Mouse (Mus musculus) forebrain, embryonic 12.5 days (tissue): ENCODE measurements around the gene Cnbd2. TPM values are rescaled to one million over a fixed set of nuclear protein-coding genes. Genes with fewer than 3 reads are reported as not detected.
"Not testable (repeated sequence)": the region's sequence is repeated elsewhere in the genome, so short reads cannot be mapped to it uniquely, and the experiment has no call there.

Experiments used
- ATAC-seq: fragments of 200-750 bp; cut with Nextera tagmentation; 2 replicates; pipeline ENCODE4 v1.8.0; 2017; ENCODE audit warnings: moderate TSS enrichment; ENCODE audit not compliant: low FRiP score
- H3K27ac ChIP-seq: fragments of 300-500 bp; sonication (generic); 2 replicates; pipeline ENCODE4 v1.5.1; 2016; ENCODE audit warnings: mild to moderate bottlenecking
- H3K27me3 ChIP-seq: fragments of 300-500 bp; sonication (generic); 2 replicates; pipeline ENCODE4 v1.6.1; 2016; ENCODE audit warnings: mild to moderate bottlenecking
- H3K36me3 ChIP-seq: fragments of 300-500 bp; sonication (generic); replicated peaks from 2 replicates; pipeline ENCODE4 v1.6.1; 2016; ENCODE audit warnings: mild to moderate bottlenecking
- H3K4me1 ChIP-seq: fragments of 300-500 bp; sonication (generic); 2 replicates; pipeline ENCODE4 v1.6.1; 2016
- H3K4me2 ChIP-seq: fragments of 300-500 bp; sonication (generic); 2 replicates; pipeline ENCODE4 v1.6.1; 2016; ENCODE audit warnings: mild to moderate bottlenecking, moderate library complexity
- H3K4me3 ChIP-seq: fragments of 300-500 bp; sonication (generic); replicated peaks from 2 replicates; pipeline ENCODE4 v1.5.1; 2016; ENCODE audit warnings: mild to moderate bottlenecking
- H3K9ac ChIP-seq: fragments of 300-500 bp; sonication (generic); 2 replicates; pipeline ENCODE4 v1.6.1; 2016; ENCODE audit warnings: mild to moderate bottlenecking
- H3K9me3 ChIP-seq: fragments of 300-500 bp; sonication (generic); 2 replicates; pipeline ENCODE4 v1.6.1; 2016
- WGBS: fragments of 180-500 bp; shearing (Covaris S2); methylation state at CpG from one replicate; pipeline ENCODE4 v1.1.7; 2016; 5-methylcytosine and 5-hydroxymethylcytosine counted together
- polyA plus RNA-seq: library from polyadenylated mRNA; unstranded; fragments of >200 nt; fragmentation: Nextera tagmentation; extraction: Ambion mirVana; gene quantifications from 2 replicates; pipeline ENCODE4 v1.2.1, GENCODE M21; 2016

Gene Cnbd2
- polyA plus RNA-seq, 1 experiment from 2014 or later: 5.2 TPM

GRCm38 (mm10) chr2:156397988-156398387 lies 85.9 kb downstream of the Cnbd2 start:
- Histone ChIP-seq H3K9me3 (no peaks in the 10 kb centered on the region), H3K4me1 (peaks cover 16% of the 10 kb centered on the region), H3K9ac (no peak overlapping the region), H3K4me2 (no peak overlapping the region), H3K36me3 (no peaks in the 10 kb centered on the region), H3K4me3 (no peak overlapping the region), H3K27ac (no peak overlapping the region), H3K27me3 (no peaks in the 10 kb centered on the region)
- no peak for ATAC-seq
- 94% methylated on average over 7 of the region's 7 CpGs for WGBS

GRCm38 (mm10) chr2:156399485-156399884 lies 87.4 kb downstream of the Cnbd2 start:
- ATAC-seq: no peak
- no peaks in the 10 kb centered on the region for H3K9me3 ChIP-seq
- 85% methylated on average over 1 of the region's 1 CpGs for WGBS
- H3K9ac ChIP-seq: no peak overlapping the region
- H3K4me1 ChIP-seq: peaks cover 12% of the 10 kb centered on the region
- H3K36me3 ChIP-seq: no peaks in the 10 kb centered on the region
- H3K27me3 ChIP-seq: no peaks in the 10 kb centered on the region
- no peak overlapping the region for H3K4me3 ChIP-seq
- H3K4me2 ChIP-seq: no peak overlapping the region
- H3K27ac ChIP-seq: no peak overlapping the region

- Histone ChIP-seq H3K4me3 (peak overlapping the region; percentile 16; the same call in 1 of the 2 replicates), H3K27me3 (no peaks in the 10 kb centered on the region)
- 2% methylated on average over 9 of the region's 9 CpGs for WGBS
Measured at GRCm38 (mm10) chr2:156401331-156401730, 89.2 kb downstream of the Cnbd2 start.

GRCm38 (mm10) chr2:156402036-156402435 lies 89.9 kb downstream of the Cnbd2 start:
- WGBS: 92% methylated on average over 3 of the region's 3 CpGs
- ATAC-seq: 0 out of 2 replicates have a peak, but pooled peaks have one; percentile 24
- H3K36me3 ChIP-seq: no peaks in the 10 kb centered on the region
- no peaks in the 10 kb centered on the region for H3K9me3 ChIP-seq
- H3K4me2 ChIP-seq: no peak overlapping the region
- H3K4me3 ChIP-seq: no peak overlapping the region
- H3K9ac ChIP-seq: no peak overlapping the region
- no peak overlapping the region for H3K27ac ChIP-seq
- H3K4me1 ChIP-seq: peaks cover 16% of the 10 kb centered on the region
- no peaks in the 10 kb centered on the region for H3K27me3 ChIP-seq

More at GRCm38 (mm10) chr2:156401331-156401730, 89.2 kb downstream of the Cnbd2 start:
- peak overlapping the region; percentile 48 for H3K4me2 ChIP-seq
- no peaks in the 10 kb centered on the region for H3K36me3 ChIP-seq
- 0 out of 2 replicates have a peak overlapping the region, but pooled peaks have one; percentile 60 for H3K27ac ChIP-seq
- peak; percentile 91 for ATAC-seq
- no peaks in the 10 kb centered on the region for H3K9me3 ChIP-seq
- peaks cover 12% of the 10 kb centered on the region for H3K4me1 ChIP-seq
- H3K9ac ChIP-seq: peak overlapping the region; percentile 51

GRCm38 (mm10) chr2:156406987-156407386 lies 94.9 kb downstream of the Cnbd2 start:
- H3K9me3 ChIP-seq: no peaks in the 10 kb centered on the region
- no peak overlapping the region for H3K4me3 ChIP-seq
- peak overlapping the region; percentile 10; the same call in 1 of the 2 replicates for H3K27ac ChIP-seq
- peaks cover 18% of the 10 kb centered on the region for H3K4me1 ChIP-seq
- no peak for ATAC-seq
- H3K27me3 ChIP-seq: no peaks in the 10 kb centered on the region
- H3K4me2 ChIP-seq: no peak overlapping the region
- H3K9ac ChIP-seq: no peak overlapping the region
- WGBS: 2% methylated on average over 3 of the region's 3 CpGs
- H3K36me3 ChIP-seq: no peaks in the 10 kb centered on the region

- H3K27ac ChIP-seq: no peak overlapping the region
- H3K9me3 ChIP-seq: no peaks in the 10 kb centered on the region
- H3K36me3 ChIP-seq: no peaks in the 10 kb centered on the region
- WGBS: 33% methylated on average over 8 of the region's 8 CpGs
- H3K9ac ChIP-seq: no peak overlapping the region
- H3K27me3 ChIP-seq: no peaks in the 10 kb centered on the region
- H3K4me1 ChIP-seq: peaks cover 18% of the 10 kb centered on the region
- no peak for ATAC-seq
- H3K4me2 ChIP-seq: no peak overlapping the region
- H3K4me3 ChIP-seq: no peak overlapping the region
Measured at GRCm38 (mm10) chr2:156408168-156408567, 96.1 kb downstream of the Cnbd2 start.

GRCm38 (mm10) chr2:156411348-156411747 lies 99.2 kb downstream of the Cnbd2 start:
- H3K9ac ChIP-seq, H3K27ac ChIP-seq, H3K36me3 ChIP-seq, H3K27me3 ChIP-seq, H3K9me3 ChIP-seq, ATAC-seq, H3K4me2 ChIP-seq, H3K4me3 ChIP-seq: not testable (repeated sequence)
- 84% methylated on average over 6 of the region's 7 CpGs for WGBS
- peaks cover 18% of the 10 kb centered on the region for H3K4me1 ChIP-seq

GRCm38 (mm10) chr2:156414996-156415395 lies 102.9 kb downstream of the Cnbd2 start:
- no peak overlapping the region for H3K4me2 ChIP-seq
- H3K27ac ChIP-seq: no peak overlapping the region
- H3K36me3 ChIP-seq: no peaks in the 10 kb centered on the region
- no peaks in the 10 kb centered on the region for H3K9me3 ChIP-seq
- no peak overlapping the region for H3K4me3 ChIP-seq
- WGBS: 68% methylated on average over 2 of the region's 2 CpGs
- no peak for ATAC-seq
- H3K9ac ChIP-seq: no peak overlapping the region
- peaks cover 23% of the 10 kb centered on the region for H3K27me3 ChIP-seq
- H3K4me1 ChIP-seq: peaks cover under 1% of the 10 kb centered on the region

- no peak for ATAC-seq
- H3K4me2 ChIP-seq: no peak overlapping the region
- no peak overlapping the region for H3K4me3 ChIP-seq
- H3K9me3 ChIP-seq: no peaks in the 10 kb centered on the region
- H3K27ac ChIP-seq: no peak overlapping the region
- peaks cover 8% of the 10 kb centered on the region for H3K4me1 ChIP-seq
- peaks cover 30% of the 10 kb centered on the region for H3K27me3 ChIP-seq
- no peaks in the 10 kb centered on the region for H3K36me3 ChIP-seq
- WGBS: 70% methylated on average over 5 of the region's 5 CpGs
- H3K9ac ChIP-seq: no peak overlapping the region
Measured at GRCm38 (mm10) chr2:156415674-156416073, 103.6 kb downstream of the Cnbd2 start.

GRCm38 (mm10) chr2:156417194-156417593 lies 105.1 kb downstream of the Cnbd2 start:
- Histone ChIP-seq H3K27me3 (peaks cover 45% of the 10 kb centered on the region), H3K4me2 (no peak overlapping the region), H3K9ac (no peak overlapping the region), H3K27ac (no peak overlapping the region), H3K9me3 (no peaks in the 10 kb centered on the region), H3K4me3 (no peak overlapping the region), H3K4me1 (peaks cover 16% of the 10 kb centered on the region), H3K36me3 (no peaks in the 10 kb centered on the region)
- 61% methylated on average over 1 of the region's 1 CpGs for WGBS
- ATAC-seq: no peak

GRCm38 (mm10) chr2:156418467-156418866 lies 106.4 kb downstream of the Cnbd2 start:
- ATAC-seq: no peak
- peaks cover 57% of the 10 kb centered on the region for H3K27me3 ChIP-seq
- 85% methylated on average over 5 of the region's 5 CpGs for WGBS

GRCm38 (mm10) chr2:156420327-156420693 lies 108.2 kb downstream of the Cnbd2 start:
- Histone ChIP-seq H3K27ac (peak overlapping the region; percentile 74), H3K4me3 (peak overlapping the region; percentile 68), H3K9me3 (no peaks in the 10 kb centered on the region), H3K27me3 (peaks cover 71% of the 10 kb centered on the region), H3K36me3 (no peaks in the 10 kb centered on the region), H3K4me2 (peak overlapping the region; percentile 97), H3K9ac (peak overlapping the region; percentile 75), H3K4me1 (peaks cover 22% of the 10 kb centered on the region)
- 5% methylated on average over 14 of the region's 14 CpGs for WGBS
- ATAC-seq: peak; percentile 31

More at GRCm38 (mm10) chr2:156418467-156418866, 106.4 kb downstream of the Cnbd2 start:
- Histone ChIP-seq H3K9me3 (no peaks in the 10 kb centered on the region), H3K27ac (no peak overlapping the region), H3K9ac (no peak overlapping the region), H3K4me3 (no peak overlapping the region), H3K36me3 (no peaks in the 10 kb centered on the region), H3K4me2 (no peak overlapping the region), H3K4me1 (peaks cover 20% of the 10 kb centered on the region)

- H3K4me2 ChIP-seq: peak within 1 kb of the TSS; percentile 97
- H3K4me1 ChIP-seq: peaks cover 27% of the 10 kb centered on the region
- no peaks in the 10 kb centered on the region for H3K9me3 ChIP-seq
- peak within 1 kb of the TSS; percentile 75 for H3K9ac ChIP-seq
- H3K27ac ChIP-seq: peak within 1 kb of the TSS; percentile 74
- peak; percentile 77 for ATAC-seq
- no peaks in the 10 kb centered on the region for H3K36me3 ChIP-seq
- WGBS: under 1% methylated on average over 59 of the region's 76 CpGs
- peak within 1 kb of the TSS; percentile 68 for H3K4me3 ChIP-seq
- peaks cover 71% of the 10 kb centered on the region for H3K27me3 ChIP-seq
Measured at GRCm38 (mm10) chr2:156420694-156421380, 108.7 kb downstream of the Cnbd2 start, which contains the start of gene Epb41l1. Gene Epb41l1, plus strand, starts transcription at chr2:156420909.
